Mouse (Mus musculus): ENCODE measurements around the gene Znrf2. TPM values are rescaled to one million over a fixed set of nuclear protein-coding genes. Genes with fewer than 3 reads are reported as not detected.

The Znrf2 gene
- polyA plus RNA-seq, 1 experiment from 2014 or later: 3.0 TPM

- WGBS: 86% methylated on average over 5 of the region's 5 CpGs
- Histone ChIP-seq H3K27ac (ENCODE audit: low read depth, low read length) (no peak overlapping the region), H3K4me2 (ENCODE audit: low read depth, low read length, severe bottlenecking) (no peak overlapping the region), H3K4me3 (ENCODE audit: low read depth, low read length) (no peak overlapping the region), H3K9ac (ENCODE audit: low read length) (no peak overlapping the region), H3K27me3 (ENCODE audit: control insufficient read depth, insufficient read depth, low read length) (no peaks in the 10 kb centered on the region), H3K36me3 (ENCODE audit: control insufficient read depth, insufficient read depth, low read length) (no peaks in the 10 kb centered on the region), H3K9me3 (ENCODE audit: control insufficient read depth, low read length) (no peaks in the 10 kb centered on the region), H3K4me1 (replicated peaks; ENCODE audit: control insufficient read depth, insufficient read depth, low read length) (no peaks in the 10 kb centered on the region)
- ATAC-seq (replicated peaks; ENCODE audit: low FRiP score) (no peak), DNase-seq (ENCODE audit: low spot score) (no peak)
Measured at GRCm38 (mm10) chr6:54934930-54935329, 118.2 kb downstream of the Znrf2 start.

DNA sequence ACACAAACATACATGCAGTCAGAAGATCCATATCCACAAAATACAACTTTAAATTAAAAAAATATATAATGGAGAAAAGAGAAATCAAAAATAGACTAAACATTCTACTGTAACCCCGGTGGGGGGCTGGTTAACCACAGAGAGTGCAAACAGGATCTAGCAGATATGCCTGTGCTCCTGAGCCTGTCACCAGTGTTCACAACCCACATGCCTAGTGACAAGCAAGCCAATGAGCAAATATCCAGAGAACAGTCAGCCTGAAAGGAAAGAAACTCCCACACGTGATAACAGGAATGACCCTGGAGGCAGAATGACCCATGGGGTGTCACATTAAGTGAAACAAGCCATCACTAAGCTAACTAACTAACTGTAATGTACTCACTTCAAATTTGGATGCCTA, 119.8 kb downstream of the Znrf2 start:
- ATAC-seq (replicated peaks; ENCODE audit: low FRiP score) (no peak), DNase-seq (ENCODE audit: low spot score) (no peak)
- H3K36me3 ChIP-seq (ENCODE audit: control insufficient read depth, insufficient read depth, low read length): no peaks in the 10 kb centered on the region
- H3K9ac ChIP-seq (ENCODE audit: low read length): no peak overlapping the region
- no peak overlapping the region for H3K27ac ChIP-seq (ENCODE audit: low read depth, low read length)
- H3K4me1 ChIP-seq (replicated peaks; ENCODE audit: control insufficient read depth, insufficient read depth, low read length): no peaks in the 10 kb centered on the region
- no peaks in the 10 kb centered on the region for H3K9me3 ChIP-seq (ENCODE audit: control insufficient read depth, low read length)
- no peak overlapping the region for H3K4me2 ChIP-seq (ENCODE audit: low read depth, low read length, severe bottlenecking)
- WGBS: 80% methylated on average over 2 of the region's 2 CpGs
- no peak overlapping the region for H3K4me3 ChIP-seq (ENCODE audit: low read depth, low read length)
- H3K27me3 ChIP-seq (ENCODE audit: control insufficient read depth, insufficient read depth, low read length): no peaks in the 10 kb centered on the region

DNA sequence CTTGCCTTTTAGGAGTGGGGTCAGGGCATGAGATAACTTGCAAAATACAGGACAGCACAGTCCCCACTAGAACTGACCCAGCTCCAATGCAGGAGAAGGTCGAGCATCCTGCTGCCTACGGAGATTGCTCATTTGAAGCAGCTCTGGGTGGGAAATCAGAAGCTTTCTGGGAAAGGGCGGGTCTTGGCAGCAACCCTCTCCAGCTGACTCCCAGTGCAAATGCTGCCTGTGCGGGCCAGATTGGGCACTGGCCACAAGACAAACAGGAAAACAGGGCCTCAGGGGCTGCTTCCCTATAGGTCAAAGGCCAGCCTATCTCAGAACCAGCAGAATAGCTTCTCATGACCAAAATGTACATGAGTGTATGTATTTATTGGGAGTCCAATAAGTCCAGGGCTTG, 122.9 kb downstream of the Znrf2 start:
- Histone ChIP-seq H3K27ac (ENCODE audit: low read depth, low read length) (no peak overlapping the region), H3K4me3 (ENCODE audit: low read depth, low read length) (no peak overlapping the region), H3K4me1 (replicated peaks; ENCODE audit: control insufficient read depth, insufficient read depth, low read length) (no peaks in the 10 kb centered on the region), H3K27me3 (ENCODE audit: control insufficient read depth, insufficient read depth, low read length) (peaks cover 6% of the 10 kb centered on the region; the same call in 1 of the 2 replicates), H3K36me3 (ENCODE audit: control insufficient read depth, insufficient read depth, low read length) (no peaks in the 10 kb centered on the region), H3K9ac (ENCODE audit: low read length) (no peak overlapping the region), H3K4me2 (ENCODE audit: low read depth, low read length, severe bottlenecking) (no peak overlapping the region), H3K9me3 (ENCODE audit: control insufficient read depth, low read length) (no peaks in the 10 kb centered on the region)
- DNase-seq (ENCODE audit: low spot score): no peak
- no peak for ATAC-seq (replicated peaks; ENCODE audit: low FRiP score)
- WGBS: 74% methylated on average over 4 of the region's 4 CpGs

DNA sequence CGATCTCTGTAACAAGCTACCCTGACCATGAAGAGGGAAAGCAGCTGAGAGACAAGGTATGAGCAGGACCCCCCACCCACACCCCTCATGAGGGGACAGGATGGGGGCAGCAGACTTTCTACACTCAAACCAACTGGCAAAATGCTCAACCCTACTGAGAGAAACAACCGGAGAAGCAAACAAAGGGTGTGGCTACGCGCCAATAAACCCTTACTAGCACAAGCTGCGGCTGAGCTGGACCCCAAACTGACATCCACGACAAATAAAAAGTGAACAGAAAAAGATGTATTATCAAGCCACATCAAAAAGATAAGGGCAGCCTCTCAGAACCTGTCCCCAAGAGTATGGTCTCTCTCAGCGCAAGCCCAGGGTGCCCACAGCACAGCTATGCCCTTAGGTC, 123.4 kb downstream of the Znrf2 start:
- Histone ChIP-seq H3K9me3 (ENCODE audit: control insufficient read depth, low read length) (no peaks in the 10 kb centered on the region), H3K27me3 (ENCODE audit: control insufficient read depth, insufficient read depth, low read length) (peaks cover 6% of the 10 kb centered on the region; the same call in 1 of the 2 replicates), H3K4me1 (replicated peaks; ENCODE audit: control insufficient read depth, insufficient read depth, low read length) (no peaks in the 10 kb centered on the region), H3K4me2 (ENCODE audit: low read depth, low read length, severe bottlenecking) (no peak overlapping the region), H3K27ac (ENCODE audit: low read depth, low read length) (no peak overlapping the region), H3K36me3 (ENCODE audit: control insufficient read depth, insufficient read depth, low read length) (no peaks in the 10 kb centered on the region), H3K4me3 (ENCODE audit: low read depth, low read length) (no peak overlapping the region), H3K9ac (ENCODE audit: low read length) (no peak overlapping the region)
- ATAC-seq (replicated peaks; ENCODE audit: low FRiP score) (no peak), DNase-seq (ENCODE audit: low spot score) (no peak)
- 82% methylated on average over 7 of the region's 7 CpGs for WGBS

DNA sequence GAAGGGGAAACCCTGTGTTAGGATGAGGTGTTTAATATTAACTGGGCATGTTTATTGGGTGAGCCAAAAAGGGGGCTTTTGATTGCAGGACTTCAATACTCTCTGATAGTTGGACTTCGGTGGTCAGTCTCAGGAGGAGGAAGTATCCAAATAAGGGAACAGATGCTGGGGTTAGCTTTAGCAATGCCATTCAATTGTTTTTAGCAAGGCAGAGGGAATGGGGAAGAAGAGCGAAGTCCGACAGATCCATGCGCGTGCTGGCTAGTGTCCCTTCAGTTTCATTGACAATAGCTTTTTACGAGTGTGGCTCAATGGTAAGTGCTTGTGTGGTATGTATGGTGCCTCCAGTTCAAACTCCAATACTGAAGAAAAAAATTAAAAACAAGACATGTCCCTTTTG, 124.4 kb downstream of the Znrf2 start:
- Histone ChIP-seq H3K9ac (ENCODE audit: low read length) (no peak overlapping the region), H3K4me2 (ENCODE audit: low read depth, low read length, severe bottlenecking) (no peak overlapping the region), H3K27me3 (ENCODE audit: control insufficient read depth, insufficient read depth, low read length) (peaks cover 6% of the 10 kb centered on the region; the same call in 1 of the 2 replicates), H3K4me3 (ENCODE audit: low read depth, low read length) (no peak overlapping the region), H3K27ac (ENCODE audit: low read depth, low read length) (no peak overlapping the region), H3K4me1 (replicated peaks; ENCODE audit: control insufficient read depth, insufficient read depth, low read length) (no peaks in the 10 kb centered on the region), H3K36me3 (ENCODE audit: control insufficient read depth, insufficient read depth, low read length) (no peaks in the 10 kb centered on the region), H3K9me3 (ENCODE audit: control insufficient read depth, low read length) (no peaks in the 10 kb centered on the region)
- no peak for DNase-seq (ENCODE audit: low spot score)
- no peak for ATAC-seq (replicated peaks; ENCODE audit: low FRiP score)
- WGBS: 94% methylated on average over 6 of the region's 6 CpGs

Other genes starting within 250 kb of the Znrf2 start
- gene Plekha8, start 221.8 kb upstream of the Znrf2 start, polyA plus RNA-seq (2014; fragmentation: Nextera tagmentation; extraction: Ambion mirVana): 25.8 and 25.9 TPM in 2 replicates
- gene Fkbp14, start 219.6 kb upstream of the Znrf2 start, polyA plus RNA-seq (2014; fragmentation: Nextera tagmentation; extraction: Ambion mirVana): 15.4 and 18.8 TPM in 2 replicates
- gene Mturn, start 135.3 kb upstream of the Znrf2 start, polyA plus RNA-seq (2014; fragmentation: Nextera tagmentation; extraction: Ambion mirVana): 18.5 and 20.0 TPM in 2 replicates
- 2.0 TPM in 2 replicates for gene Nod1, start 155.7 kb downstream of the Znrf2 start, polyA plus RNA-seq (2014; fragmentation: Nextera tagmentation; extraction: Ambion mirVana)
- gene Ggct, start 176.0 kb downstream of the Znrf2 start, polyA plus RNA-seq (2014; fragmentation: Nextera tagmentation; extraction: Ambion mirVana): 6.8 and 8.6 TPM in 2 replicates
- gene Gars, start 221.1 kb downstream of the Znrf2 start, polyA plus RNA-seq (2014; fragmentation: Nextera tagmentation; extraction: Ambion mirVana): 210 and 225 TPM in 2 replicates